Mouse (Mus musculus): ENCODE data around the gene Gm49776. TPM values are rescaled to one million over a fixed set of nuclear protein-coding genes. Genes with fewer than 3 reads are reported as not detected.
A peak's percentile ranks its signal among the peaks of the same experiment; 100 is the strongest.
"Not testable (repeated sequence)": the region's sequence is repeated elsewhere in the genome, so short reads cannot be mapped to it uniquely, and the experiment has no call there.

The Gm49776 gene
- polyA plus RNA-seq, 1 experiment from 2014 or later: 1.1 TPM

- H3K4me1 ChIP-seq: peaks cover 16% of the 10 kb centered on the region; the same call in 1 of the 2 replicates
- not testable (repeated sequence) for H3K27me3 ChIP-seq (replicated peaks); H3K4me3 ChIP-seq (replicated peaks); ATAC-seq (ENCODE audit: insufficient read depth, low FRiP score, low read depth); H3K9ac ChIP-seq; H3K36me3 ChIP-seq; H3K9me3 ChIP-seq; H3K4me2 ChIP-seq
- H3K27ac ChIP-seq: peak overlapping the region; percentile 80
- 46% methylated on average over 3 of the region's 3 CpGs for WGBS
Measured at GRCm38 (mm10) chr16:18195561-18195960, 62.6 kb downstream of the Gm49776 start.

MicroRNAs encoded within 50 kb of the gene (microRNA counts, 519-probe panel; counts per million panel counts)
- microRNA mmu-miR-1306: 2,244 counts per million, percentile 38 among the panel's probes with 10 or more counts

Small RNA genes within 50 kb of the gene (microRNA-seq; reads per million reads assigned to microRNA genes)
- gene Gm24572 (not detected), gene Mir1306 (215 reads per million, percentile 60 among the genes with 10 or more reads in this experiment)

Other genes with a start within 250 kb of the Gm49776 start
- 77.8 and 78.2 TPM in 2 replicates for gene Dgcr6, start 205.5 kb downstream of the Gm49776 start, polyA plus RNA-seq (2015; fragmentation: Nextera tagmentation; extraction: Ambion mirVana)
- 13.1 and 14.8 TPM in 2 replicates for gene Prodh, start 168.1 kb downstream of the Gm49776 start, polyA plus RNA-seq (2015; fragmentation: Nextera tagmentation; extraction: Ambion mirVana)
- gene Rtn4r, start 130.7 kb downstream of the Gm49776 start, polyA plus RNA-seq (2015; fragmentation: Nextera tagmentation; extraction: Ambion mirVana): 3.0 and 4.3 TPM in 2 replicates
- not detected in 2 replicates for gene Ccdc188, start 40.4 kb downstream of the Gm49776 start, polyA plus RNA-seq (2015; fragmentation: Nextera tagmentation; extraction: Ambion mirVana)
- gene Zdhhc8, start 23.2 kb downstream of the Gm49776 start, polyA plus RNA-seq (2015; fragmentation: Nextera tagmentation; extraction: Ambion mirVana): 15.2 and 15.7 TPM in 2 replicates
- gene Trmt2a, start 9.6 kb downstream of the Gm49776 start, polyA plus RNA-seq (2015; fragmentation: Nextera tagmentation; extraction: Ambion mirVana): 93.7 and 111 TPM in 2 replicates
- gene Ranbp1, start 9.6 kb downstream of the Gm49776 start, polyA plus RNA-seq (2015; fragmentation: Nextera tagmentation; extraction: Ambion mirVana): 536 and 556 TPM in 2 replicates
- 25.9 and 28.2 TPM in 2 replicates for gene Dgcr8, start 30.9 kb upstream of the Gm49776 start, polyA plus RNA-seq (2015; fragmentation: Nextera tagmentation; extraction: Ambion mirVana)
- 29.0 and 34.9 TPM in 2 replicates for gene Tango2, start 89.8 kb upstream of the Gm49776 start, polyA plus RNA-seq (2015; fragmentation: Nextera tagmentation; extraction: Ambion mirVana)
- gene Arvcf, start 89.9 kb upstream of the Gm49776 start, polyA plus RNA-seq (2015; fragmentation: Nextera tagmentation; extraction: Ambion mirVana): 25.3 and 28.7 TPM in 2 replicates
- 24.4 and 26.1 TPM in 2 replicates for gene Txnrd2, start 168.1 kb upstream of the Gm49776 start, polyA plus RNA-seq (2015; fragmentation: Nextera tagmentation; extraction: Ambion mirVana)
- gene Comt, start 168.5 kb upstream of the Gm49776 start, polyA plus RNA-seq (2015; fragmentation: Nextera tagmentation; extraction: Ambion mirVana): 95.5 and 101 TPM in 2 replicates
- gene Gnb1l, start 240.4 kb upstream of the Gm49776 start, polyA plus RNA-seq (2015; fragmentation: Nextera tagmentation; extraction: Ambion mirVana): 13.1 and 14.1 TPM in 2 replicates
- gene Rtl10, start 240.6 kb upstream of the Gm49776 start, polyA plus RNA-seq (2015; fragmentation: Nextera tagmentation; extraction: Ambion mirVana): 2.7 and 3.2 TPM in 2 replicates

Measured in stomach, embryonic 15.5 days (tissue).